Mouse (Mus musculus) ES-E14 (cell line): Measurements from ENCODE around the gene Kif1b. TPM values are rescaled to one million over a fixed set of nuclear protein-coding genes. Genes with fewer than 3 reads are reported as not detected.

Experiments
- DNase-seq: peaks from one replicate; pipeline ENCODE4 v3.0.0-alpha.2; 2013; ENCODE audit warnings: low read depth, low spot score
- H3K27ac ChIP-seq: 2 replicates; pipeline ENCODE4 v1.5.1; 2012; ENCODE audit warnings: low read depth, mild to moderate bottlenecking, low read length, moderate library complexity, mixed read lengths; ENCODE audit not compliant: poor library complexity, insufficient read depth, severe bottlenecking
- H3K36me3 ChIP-seq: 2 replicates; pipeline ENCODE4 v1.6.1; 2012; ENCODE audit warnings: mild to moderate bottlenecking, low read length, moderate library complexity, mixed read lengths; ENCODE audit not compliant: control insufficient read depth, poor library complexity, insufficient read depth, severe bottlenecking
- H3K4me1 ChIP-seq, 2 experiments: fragments of 150-350 bp in 1 of 2; sonication (generic) in 1 of 2; 2 replicates each; pipeline ENCODE4 v1.6.1; 2012; ENCODE audit warnings: low read length in 2 of 2, mild to moderate bottlenecking in 1 of 2, mixed read lengths in 1 of 2; ENCODE audit not compliant: control insufficient read depth in 2 of 2, insufficient read depth in 2 of 2, poor library complexity in 1 of 2
- H3K4me3 ChIP-seq, 2 experiments: fragments of 150-350 bp in 1 of 2; sonication (generic) in 1 of 2; 2 replicates each; pipeline ENCODE4 v1.5.1; 2012; ENCODE audit warnings: low read length in 2 of 2, low read depth in 1 of 2, mild to moderate bottlenecking in 1 of 2, mixed read lengths in 1 of 2; ENCODE audit not compliant: insufficient read depth in 1 of 2, poor library complexity in 1 of 2, severe bottlenecking in 1 of 2
- H3K9ac ChIP-seq: 2 replicates; pipeline ENCODE4 v1.6.1; 2012; ENCODE audit warnings: low read depth, mild to moderate bottlenecking, low read length, mixed read lengths; ENCODE audit not compliant: poor library complexity, insufficient read depth, severe bottlenecking
- H3K9me3 ChIP-seq: fragments of 150-350 bp; sonication (generic); 2 replicates; pipeline ENCODE4 v1.6.1; 2012; ENCODE audit warnings: low read depth, mild to moderate bottlenecking, low read length; ENCODE audit not compliant: control insufficient read depth, insufficient read depth
- CHD2 ChIP-seq: IDR thresholded peaks from 2 replicates; pipeline ENCODE4 v1.6.1; 2014; ENCODE audit warnings: mild to moderate bottlenecking, low read depth, low read length, inconsistent platforms
- HCFC1 ChIP-seq: IDR thresholded peaks from 2 replicates; pipeline ENCODE4 v1.6.1; 2012; ENCODE audit warnings: low read length, inconsistent platforms, borderline replicate concordance; ENCODE audit not compliant: insufficient read depth
- MAFK ChIP-seq: IDR thresholded peaks from 2 replicates; pipeline ENCODE4 v1.6.1; 2014; ENCODE audit warnings: mild to moderate bottlenecking, low read depth, low read length, inconsistent platforms; ENCODE audit not compliant: insufficient read depth
- ZC3H11A ChIP-seq: IDR thresholded peaks from 2 replicates; pipeline ENCODE4 v1.6.1; 2012; ENCODE audit warnings: low read depth, mild to moderate bottlenecking, inconsistent platforms, low read length, borderline replicate concordance
- ZNF384 ChIP-seq: IDR thresholded peaks from 2 replicates; pipeline ENCODE4 v1.6.1; 2012; ENCODE audit warnings: low read depth, low read length, inconsistent platforms
- in situ Hi-C, 2 experiments: fragments of 600-800 bp; cut with MboI; formaldehyde crosslinking; loops; one replicate each; pipeline ENCODE4 v1.15.1; 2025; ENCODE audit warnings: low sequenced_read_pairs in 2 of 2, inconsistent platforms in 1 of 2; ENCODE audit not compliant: unreplicated experiment in 2 of 2
- total RNA-seq: library from RNA; depleted of rRNA; stranded (reverse); fragments of 300-350 nt; gene quantifications from 2 replicates; pipeline ENCODE4 v1.2.3, GENCODE M21; 2012

Kif1b gene
- total RNA-seq, 1 experiment = 27.1 TPM

- Histone ChIP-seq H3K9ac (no peak overlapping the region), H3K9me3 (no peaks in the 10 kb centered on the region), H3K4me1 (peaks cover 0 to 3% of the 10 kb centered on the region in 2 experiments; a peak in 1 of 4 replicates), H3K36me3 (peaks cover 57% of the 10 kb centered on the region), H3K4me3 (no peak overlapping the region), H3K27ac (no peak overlapping the region)
- DNase-seq = no peak
- in situ Hi-C loops = no loop called here
- TF ChIP-seq ZNF384 = no peak
- no peak for TF ChIP-seq CHD2
- TF ChIP-seq ZC3H11A = no peak
- no peak for TF ChIP-seq HCFC1
- TF ChIP-seq MAFK = no peak
Observed at GRCm38 (mm10) chr4:149150721-149151120, 156.8 kb downstream of the Kif1b start.

GRCm38 (mm10) chr4:149150256-149150655 lies 157.2 kb downstream of the Kif1b start:
- Histone ChIP-seq H3K36me3 (peaks cover 54% of the 10 kb centered on the region), H3K4me1 (peaks cover 0 to 3% of the 10 kb centered on the region in 2 experiments; a peak in 1 of 4 replicates), H3K4me3 (no peak overlapping the region), H3K9ac (no peak overlapping the region), H3K9me3 (no peaks in the 10 kb centered on the region), H3K27ac (no peak overlapping the region)
- DNase-seq = no peak
- no peak for TF ChIP-seq ZNF384
- no peak for TF ChIP-seq HCFC1
- no peak for TF ChIP-seq ZC3H11A
- no peak for TF ChIP-seq MAFK
- in situ Hi-C loops = no loop called here

- Histone ChIP-seq H3K27ac (no peak overlapping the region), H3K36me3 (peaks cover 49% of the 10 kb centered on the region), H3K4me1 (peaks cover 0 to 3% of the 10 kb centered on the region in 2 experiments; a peak in 1 of 4 replicates), H3K9me3 (no peaks in the 10 kb centered on the region), H3K9ac (no peak overlapping the region), H3K4me3 (no peak overlapping the region)
- in situ Hi-C loops = no loop called here
- no peak for DNase-seq
- TF ChIP-seq ZNF384 (no peak), CHD2 (no peak), MAFK (no peak), ZC3H11A (no peak), HCFC1 (no peak)
Observed at GRCm38 (mm10) chr4:149149611-149150010, 157.9 kb downstream of the Kif1b start.

- in situ Hi-C loops = no loop called here
- TF ChIP-seq CHD2 (no peak), MAFK (no peak), ZC3H11A (no peak), HCFC1 (no peak), ZNF384 (no peak)
- Histone ChIP-seq H3K4me1 (peaks cover 0 to 3% of the 10 kb centered on the region in 2 experiments; a peak in 1 of 4 replicates), H3K36me3 (peaks cover 45% of the 10 kb centered on the region), H3K9me3 (no peaks in the 10 kb centered on the region), H3K9ac (no peak overlapping the region), H3K4me3 (no peak overlapping the region), H3K27ac (no peak overlapping the region)
- DNase-seq = no peak
Observed at GRCm38 (mm10) chr4:149149196-149149595, 158.3 kb downstream of the Kif1b start.

- no peaks in the 10 kb centered on the region for H3K9me3 ChIP-seq
- DNase-seq = no peak
- peaks cover 0 to 3% of the 10 kb centered on the region in 2 experiments; a peak in 1 of 4 replicates for H3K4me1 ChIP-seq
- in situ Hi-C loops = no loop called here
- no peak overlapping the region for H3K27ac ChIP-seq
- H3K36me3 ChIP-seq = peaks cover 34% of the 10 kb centered on the region
- TF ChIP-seq HCFC1 (no peak), ZNF384 (0 out of 2 replicates have a peak, but pooled peaks have one; percentile 20)
- H3K4me3 ChIP-seq = no peak overlapping the region
- H3K9ac ChIP-seq = no peak overlapping the region
Observed at GRCm38 (mm10) chr4:149148084-149148483, 159.4 kb downstream of the Kif1b start.
